Mouse (Mus musculus) MEL (cell line): ENCODE results near the gene Mdk.

Source experiments
- CHD2 ChIP-seq: IDR thresholded peaks from 2 replicates; pipeline ENCODE4 v1.6.1; 2011; ENCODE audit warnings: low read length, improper control_type of control experiment
- CTCF ChIP-seq, 3 experiments: IDR thresholded peaks in 2 of 3; conservative IDR thresholded peaks in 1 of 3; 2 replicates each; pipeline ENCODE4 v1.5.1; 2011 to 2012; ENCODE audit warnings: low read length in 3 of 3, low read depth in 2 of 3, mild to moderate bottlenecking in 2 of 3, improper control_type of control experiment in 1 of 3, inconsistent platforms in 1 of 3, mixed read lengths in 1 of 3, moderate library complexity in 1 of 3; ENCODE audit not compliant: control insufficient read depth in 1 of 3, insufficient read depth in 1 of 3, poor library complexity in 1 of 3, severe bottlenecking in 1 of 3
- E2F4 ChIP-seq: IDR thresholded peaks from 2 replicates; pipeline ENCODE4 v1.6.1; 2011; ENCODE audit warnings: low read depth, low read length, improper control_type of control experiment, borderline replicate concordance
- JUND ChIP-seq: IDR thresholded peaks from 2 replicates; pipeline ENCODE4 v1.6.1; 2011; ENCODE audit warnings: low read depth, mild to moderate bottlenecking, improper control_type of control experiment, low read length
- MAX ChIP-seq: IDR thresholded peaks from 2 replicates; pipeline ENCODE4 v1.6.1; 2011; ENCODE audit warnings: low read length, improper control_type of control experiment
- MXI1 ChIP-seq: IDR thresholded peaks from 2 replicates; pipeline ENCODE4 v1.6.1; 2011; ENCODE audit warnings: mild to moderate bottlenecking, low read depth, low read length, improper control_type of control experiment
- POLR2A ChIP-seq, 2 experiments: IDR thresholded peaks; 2 replicates each; pipeline ENCODE4 v1.6.1; 2011 to 2012; ENCODE audit warnings: low read length in 2 of 2, mild to moderate bottlenecking in 2 of 2, control low read depth in 1 of 2, improper control_type of control experiment in 1 of 2, low read depth in 1 of 2, moderate library complexity in 1 of 2; ENCODE audit not compliant: control insufficient read depth in 1 of 2, insufficient read depth in 1 of 2, poor library complexity in 1 of 2
- TBP ChIP-seq: IDR thresholded peaks from 2 replicates; pipeline ENCODE4 v1.8.0; 2011; ENCODE audit warnings: low read depth, low read length, improper control_type of control experiment
- TCF12 ChIP-seq: IDR thresholded peaks from 2 replicates; pipeline ENCODE4 v1.6.1; 2014; ENCODE audit warnings: low read depth, mild to moderate bottlenecking, inconsistent platforms, low read length, improper control_type of control experiment, moderate library complexity
- ZC3H11A ChIP-seq: IDR thresholded peaks from 2 replicates; pipeline ENCODE4 v1.6.1; 2012; ENCODE audit warnings: low read depth, mild to moderate bottlenecking, inconsistent platforms, low read length, improper control_type of control experiment
- ZNF384 ChIP-seq: IDR thresholded peaks from 2 replicates; pipeline ENCODE4 v1.6.1; 2012; ENCODE audit warnings: low read depth, mild to moderate bottlenecking, inconsistent platforms, low read length, improper control_type of control experiment

DNA sequence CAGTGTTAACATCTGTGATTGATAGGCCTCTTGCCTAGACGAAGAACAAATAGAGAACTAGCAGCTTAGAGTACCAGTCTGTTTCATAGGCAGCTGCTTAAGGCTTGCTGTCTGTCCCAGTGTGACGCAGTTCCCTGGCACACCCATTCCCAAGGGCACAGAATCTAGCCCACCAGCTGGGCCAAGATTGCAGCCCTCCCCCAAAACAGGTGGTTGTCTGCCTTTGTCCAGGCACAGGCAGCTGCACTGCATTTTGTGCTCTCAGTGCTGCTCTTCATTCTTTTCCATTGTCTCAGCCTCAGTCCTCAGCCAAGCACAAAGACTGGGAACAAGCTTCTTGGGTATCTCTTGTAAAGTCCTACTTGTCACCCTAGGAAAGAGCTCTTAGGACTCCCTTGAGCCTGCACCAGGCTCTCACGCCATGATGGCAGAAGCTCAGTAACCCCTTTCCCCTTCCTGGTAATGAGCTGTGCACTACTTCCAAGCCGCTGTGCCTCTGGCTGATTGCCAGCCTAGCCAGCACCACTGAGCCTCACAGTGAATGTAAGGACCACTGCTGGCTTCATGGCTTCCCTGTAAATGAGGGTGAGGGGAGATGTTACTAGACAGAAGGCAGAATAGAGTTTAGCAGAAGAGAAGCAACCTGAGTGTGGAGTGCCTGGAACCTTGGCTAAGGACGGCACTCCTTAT lies 27.3 kb downstream of the Mdk start:
- TF ChIP-seq TCF12 (no peak), MAX (no peak), ZNF384 (no peak), CTCF (IDR thresholded peaks at IDR 0.05 in 2 of 3, conservative IDR thresholded peaks at IDR 0.05 in 1 of 3; ENCODE audit: control insufficient read depth in 1 of 3, insufficient read depth in 1 of 3, low read depth in 2 of 3, low read length in 3 of 3, poor library complexity in 1 of 3, severe bottlenecking in 1 of 3) (no peak), POLR2A (IDR thresholded peaks at IDR 0.05; ENCODE audit: control insufficient read depth in 1 of 2, insufficient read depth in 1 of 2, low read depth in 1 of 2, low read length in 2 of 2, poor library complexity in 1 of 2) (no peak), ZC3H11A (no peak), TBP (no peak), E2F4 (no peak), MXI1 (no peak), CHD2 (no peak), JUND (no peak)
